Mouse (Mus musculus): ENCODE measurements around the gene Zcchc14. TPM values are rescaled to one million over a fixed set of nuclear protein-coding genes. Genes with fewer than 3 reads are reported as not detected.

The Zcchc14 gene
- polyA plus RNA-seq, 2 experiments: 1.3 to 1.7 TPM

GRCm38 (mm10) chr8:121584730-121585129, 68.0 kb downstream of the Zcchc14 start:
- Histone ChIP-seq H3K4me3 (ENCODE audit: insufficient read depth in 1 of 2, low read depth in 2 of 2, low read length in 2 of 2) (peak overlapping the region; percentile 71 to 94), H3K9ac (replicated peaks) (peak overlapping the region; percentile 91), H3K27me3 (ENCODE audit: control insufficient read depth, insufficient read depth, low read length) (no peaks in the 10 kb centered on the region), H3K27ac (peak overlapping the region; percentile 84), H3K4me2 (ENCODE audit: low read depth) (peak overlapping the region; percentile 82), H3K4me1 (replicated peaks; ENCODE audit: control insufficient read depth in 2 of 2, insufficient read depth in 2 of 2, low read length in 1 of 2) (peaks cover 38 to 41% of the 10 kb centered on the region in 2 experiments), H3K36me3 (replicated peaks; ENCODE audit: control insufficient read depth, insufficient read depth, low read depth) (no peaks in the 10 kb centered on the region), H3K9me3 (ENCODE audit: control insufficient read depth, low read length) (no peaks in the 10 kb centered on the region)
- TF ChIP-seq CTCF (IDR thresholded peaks at IDR 0.05; ENCODE audit: low read depth): no peak
- TF ChIP-seq EP300 (IDR thresholded peaks at IDR 0.05; ENCODE audit: low read depth): no peak
- WGBS (ENCODE audit: insufficient replicate concordance): 31% methylated on average over 13 of the region's 13 CpGs
- no peak for DNase-seq (ENCODE audit: low read depth in 3 of 3, low spot score in 3 of 3)
- peak; percentile 2; the same call in 1 of the 2 replicates for ATAC-seq (ENCODE audit: insufficient read depth)

DNA sequence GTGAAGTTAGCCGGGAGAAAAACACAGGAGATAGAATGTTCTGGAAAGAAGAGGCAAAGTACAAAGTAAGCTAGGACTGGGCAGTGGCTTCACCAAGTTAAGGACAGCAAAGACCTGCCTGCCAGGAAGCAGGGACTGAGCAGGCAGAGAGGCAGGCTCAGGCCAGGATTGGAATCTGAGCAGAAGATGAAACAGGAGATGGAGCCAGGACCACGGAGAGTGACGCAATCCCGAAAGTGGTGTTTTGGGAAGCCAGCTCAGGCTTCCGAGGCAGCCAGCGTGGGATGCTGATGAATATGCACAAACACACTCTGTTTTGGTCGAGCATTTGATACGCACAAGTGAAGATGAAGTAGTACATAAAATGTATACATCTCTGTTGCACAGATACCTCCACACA, 69.0 kb downstream of the Zcchc14 start:
- ATAC-seq (ENCODE audit: insufficient read depth): no peak
- WGBS (ENCODE audit: insufficient replicate concordance): 47% methylated on average over 8 of the region's 8 CpGs

DNA sequence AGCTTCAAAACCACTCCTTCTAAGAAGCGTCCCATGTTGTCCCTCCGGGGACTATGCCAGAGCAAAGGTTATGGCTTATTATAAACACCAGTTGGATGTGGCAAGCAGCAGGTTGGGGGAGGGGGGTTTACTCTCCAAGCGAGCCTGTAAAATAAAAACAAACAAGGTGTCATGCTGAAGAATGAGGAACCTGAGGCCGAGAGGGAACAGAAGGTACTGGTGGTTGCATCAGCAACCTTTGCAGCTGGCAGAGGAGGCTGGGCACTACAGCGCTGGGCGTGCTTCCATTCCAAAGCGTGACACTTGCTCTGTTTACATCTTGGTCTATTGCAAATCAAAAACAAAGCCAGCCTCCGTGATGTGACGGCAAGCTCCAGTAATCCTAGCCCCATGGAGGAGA, 72.2 kb downstream of the Zcchc14 start:
- WGBS (ENCODE audit: insufficient replicate concordance): 44% methylated on average over 9 of the region's 9 CpGs
- H3K9ac ChIP-seq (replicated peaks): no peak overlapping the region
- DNase-seq (ENCODE audit: low read depth in 3 of 3, low spot score in 3 of 3) (no peak), ATAC-seq (ENCODE audit: insufficient read depth) (no peak)
- H3K4me2 ChIP-seq (ENCODE audit: low read depth): no peak overlapping the region
- no peaks in the 10 kb centered on the region for H3K9me3 ChIP-seq (ENCODE audit: control insufficient read depth, low read length)
- H3K27me3 ChIP-seq (ENCODE audit: control insufficient read depth, insufficient read depth, low read length): no peaks in the 10 kb centered on the region
- no peak for TF ChIP-seq CTCF (IDR thresholded peaks at IDR 0.05; ENCODE audit: low read depth)
- TF ChIP-seq EP300 (IDR thresholded peaks at IDR 0.05; ENCODE audit: low read depth): no peak
- no peaks in the 10 kb centered on the region for H3K36me3 ChIP-seq (replicated peaks; ENCODE audit: control insufficient read depth, insufficient read depth, low read depth)
- H3K27ac ChIP-seq: no peak overlapping the region
- H3K4me3 ChIP-seq (ENCODE audit: insufficient read depth in 1 of 2, low read depth in 2 of 2, low read length in 2 of 2): no peak overlapping the region
- H3K4me1 ChIP-seq (replicated peaks; ENCODE audit: control insufficient read depth in 2 of 2, insufficient read depth in 2 of 2, low read length in 1 of 2): peaks cover 4 to 14% of the 10 kb centered on the region in 2 experiments

More for the DNA sequence above, 69.0 kb downstream of the Zcchc14 start:
- H3K4me1 ChIP-seq (replicated peaks; ENCODE audit: control insufficient read depth in 2 of 2, insufficient read depth in 2 of 2, low read length in 1 of 2): peaks cover 31% of the 10 kb centered on the region in 2 experiments
- no peak overlapping the region for H3K4me3 ChIP-seq (ENCODE audit: insufficient read depth in 1 of 2, low read depth in 2 of 2, low read length in 2 of 2)
- H3K9ac ChIP-seq (replicated peaks): no peak overlapping the region
- H3K36me3 ChIP-seq (replicated peaks; ENCODE audit: control insufficient read depth, insufficient read depth, low read depth): no peaks in the 10 kb centered on the region
- H3K4me2 ChIP-seq (ENCODE audit: low read depth): no peak overlapping the region
- no peaks in the 10 kb centered on the region for H3K9me3 ChIP-seq (ENCODE audit: control insufficient read depth, low read length)
- no peaks in the 10 kb centered on the region for H3K27me3 ChIP-seq (ENCODE audit: control insufficient read depth, insufficient read depth, low read length)
- no peak overlapping the region for H3K27ac ChIP-seq
- DNase-seq (ENCODE audit: low read depth in 3 of 3, low spot score in 3 of 3): no peak
- TF ChIP-seq CTCF (IDR thresholded peaks at IDR 0.05; ENCODE audit: low read depth) (no peak), EP300 (IDR thresholded peaks at IDR 0.05; ENCODE audit: low read depth) (no peak)

- Histone ChIP-seq H3K27me3 (ENCODE audit: control insufficient read depth, insufficient read depth, low read length) (no peaks in the 10 kb centered on the region), H3K9me3 (ENCODE audit: control insufficient read depth, low read length) (no peaks in the 10 kb centered on the region), H3K4me1 (replicated peaks; ENCODE audit: control insufficient read depth in 2 of 2, insufficient read depth in 2 of 2, low read length in 1 of 2) (peaks cover 0 to 10% of the 10 kb centered on the region in 2 experiments), H3K9ac (replicated peaks) (peak within 1 kb of the TSS; percentile 74), H3K36me3 (replicated peaks; ENCODE audit: control insufficient read depth, insufficient read depth, low read depth) (no peaks in the 10 kb centered on the region), H3K27ac (peak within 1 kb of the TSS; percentile 46), H3K4me3 (ENCODE audit: insufficient read depth in 1 of 2, low read depth in 2 of 2, low read length in 2 of 2) (peak within 1 kb of the TSS; percentile 70 to 85), H3K4me2 (ENCODE audit: low read depth) (peak within 1 kb of the TSS; percentile 86)
- 2% methylated on average over 60 of the region's 63 CpGs for WGBS (ENCODE audit: insufficient replicate concordance)
- DNase-seq (ENCODE audit: low read depth in 3 of 3, low spot score in 3 of 3) (peak; percentile 83 to 92 (median 83)), ATAC-seq (ENCODE audit: insufficient read depth) (peak; percentile 87)
- TF ChIP-seq CTCF (IDR thresholded peaks at IDR 0.05; ENCODE audit: low read depth): no peak
- TF ChIP-seq EP300 (IDR thresholded peaks at IDR 0.05; ENCODE audit: low read depth): no peak
Measured at GRCm38 (mm10) chr8:121578676-121579451, 73.8 kb downstream of the Zcchc14 start, which contains the start of gene Fbxo31. TSS of gene Fbxo31 (minus strand) at chr8:121578806.
